Mouse (Mus musculus): ENCODE data around the gene Col16a1. TPM values are rescaled to one million over a fixed set of nuclear protein-coding genes. Genes with fewer than 3 reads are reported as not detected.

Gene Col16a1
- polyA plus RNA-seq, 1 experiment from 2014 or later, result 2.3 TPM

DNA sequence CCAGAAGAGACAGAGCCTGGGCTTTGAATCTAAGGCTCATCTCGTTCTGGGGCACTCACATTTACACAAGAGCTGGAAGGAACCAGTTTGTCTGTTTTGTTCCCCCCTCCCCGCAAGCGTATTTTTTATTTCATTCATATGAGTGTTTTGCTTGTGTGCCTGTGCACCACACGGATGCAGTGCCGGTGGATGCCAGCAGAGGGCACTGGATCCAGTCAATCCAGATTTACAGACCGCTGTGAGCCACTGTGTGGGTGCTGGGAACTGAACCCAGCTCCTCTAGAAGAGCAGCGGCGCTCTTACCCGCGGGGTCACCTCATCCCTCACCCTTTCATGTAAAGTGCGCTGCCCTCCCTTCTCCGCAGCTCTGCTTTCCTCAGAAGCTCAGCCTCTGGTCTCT lies 56.0 kb downstream of the Col16a1 start:
- no peaks in the 10 kb centered on the region for H3K27me3 ChIP-seq (ENCODE audit: insufficient read depth, low read length)
- DNase-seq (no peak), ATAC-seq (no peak)
- TF ChIP-seq CTCF (IDR thresholded peaks at IDR 0.05; ENCODE audit: low read depth), result peak; percentile 51
- TF ChIP-seq EP300 (IDR thresholded peaks at IDR 0.05; ENCODE audit: low read depth), result no peak
- WGBS (ENCODE audit: insufficient replicate concordance), result 78% methylated on average over 12 of the region's 12 CpGs
- no peak overlapping the region for H3K9ac ChIP-seq (replicated peaks)
- no peaks in the 10 kb centered on the region for H3K36me3 ChIP-seq (replicated peaks; ENCODE audit: insufficient read depth, low read length)
- H3K4me3 ChIP-seq (ENCODE audit: low read depth, low read length), result no peak overlapping the region
- no peaks in the 10 kb centered on the region for H3K9me3 ChIP-seq (ENCODE audit: low read length)
- peaks cover 27% of the 10 kb centered on the region for H3K4me1 ChIP-seq (ENCODE audit: insufficient read depth)
- H3K27ac ChIP-seq (ENCODE audit: low read depth), result no peak overlapping the region
- H3K4me2 ChIP-seq (ENCODE audit: low read depth, low read length), result no peak overlapping the region

DNA sequence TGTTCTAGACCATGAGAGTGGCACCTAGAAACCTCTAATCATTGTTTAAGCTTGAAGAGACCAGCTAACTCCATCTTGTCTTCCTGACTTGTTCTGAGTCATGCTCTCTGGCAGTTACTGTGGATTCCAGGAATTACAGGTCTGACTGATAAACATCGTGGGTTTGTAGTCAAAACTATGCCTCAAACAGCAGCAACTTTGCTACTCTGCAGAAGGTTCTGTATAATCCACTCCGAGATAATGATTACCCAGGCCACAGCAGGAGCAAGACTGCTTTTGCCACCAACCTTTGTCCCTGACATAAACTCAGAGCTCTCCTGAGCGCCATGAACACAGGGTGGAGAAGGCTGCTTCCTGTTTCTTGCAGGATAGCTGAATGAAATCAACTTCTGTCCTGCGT lies 56.9 kb downstream of the Col16a1 start:
- Histone ChIP-seq H3K27ac (ENCODE audit: low read depth) (peak overlapping the region; percentile 34; the same call in 1 of the 2 replicates), H3K36me3 (replicated peaks; ENCODE audit: insufficient read depth, low read length) (no peaks in the 10 kb centered on the region), H3K4me3 (ENCODE audit: low read depth, low read length) (no peak overlapping the region), H3K9ac (replicated peaks) (no peak overlapping the region; the same call in 1 of the 2 replicates), H3K4me1 (ENCODE audit: insufficient read depth) (peaks cover 33% of the 10 kb centered on the region), H3K4me2 (ENCODE audit: low read depth, low read length) (no peak overlapping the region), H3K27me3 (ENCODE audit: insufficient read depth, low read length) (no peaks in the 10 kb centered on the region), H3K9me3 (ENCODE audit: low read length) (no peaks in the 10 kb centered on the region)
- no peak for ATAC-seq
- 29% methylated on average over 4 of the region's 4 CpGs for WGBS (ENCODE audit: insufficient replicate concordance)
- TF ChIP-seq EP300 (IDR thresholded peaks at IDR 0.05; ENCODE audit: low read depth) (no peak), CTCF (IDR thresholded peaks at IDR 0.05; ENCODE audit: low read depth) (no peak)
- DNase-seq, result no peak

DNA sequence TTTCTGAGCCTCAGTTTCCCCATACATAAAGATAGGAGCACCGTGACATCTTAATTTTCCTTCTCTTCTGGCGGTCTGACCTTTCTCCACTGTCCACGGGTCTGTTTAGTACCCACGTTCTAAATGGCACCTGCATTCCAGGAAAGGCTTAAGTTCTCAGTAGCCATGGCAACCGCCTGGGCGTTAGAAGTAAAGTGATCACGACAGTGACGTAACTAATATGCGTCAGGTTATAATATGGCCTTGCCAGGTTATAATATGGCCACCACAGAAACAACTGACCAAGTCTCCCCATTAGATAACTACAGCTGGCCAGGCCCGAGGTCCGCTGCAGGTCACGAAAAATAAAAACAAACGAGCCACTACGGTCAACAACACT lies 59.4 kb downstream of the Col16a1 start:
- Histone ChIP-seq H3K27me3 (ENCODE audit: insufficient read depth, low read length) (no peaks in the 10 kb centered on the region), H3K4me2 (ENCODE audit: low read depth, low read length) (peak overlapping the region; percentile 44), H3K9me3 (ENCODE audit: low read length) (no peaks in the 10 kb centered on the region), H3K36me3 (replicated peaks; ENCODE audit: insufficient read depth, low read length) (no peaks in the 10 kb centered on the region), H3K9ac (replicated peaks) (peak overlapping the region; percentile 71), H3K4me1 (ENCODE audit: insufficient read depth) (peaks cover 36% of the 10 kb centered on the region), H3K27ac (ENCODE audit: low read depth) (peak overlapping the region; percentile 95), H3K4me3 (ENCODE audit: low read depth, low read length) (peak overlapping the region; percentile 85)
- no peak for TF ChIP-seq EP300 (IDR thresholded peaks at IDR 0.05; ENCODE audit: low read depth)
- peak; percentile 81 for ATAC-seq
- DNase-seq, result no peak
- WGBS (ENCODE audit: insufficient replicate concordance), result 13% methylated on average over 14 of the region's 14 CpGs

DNA sequence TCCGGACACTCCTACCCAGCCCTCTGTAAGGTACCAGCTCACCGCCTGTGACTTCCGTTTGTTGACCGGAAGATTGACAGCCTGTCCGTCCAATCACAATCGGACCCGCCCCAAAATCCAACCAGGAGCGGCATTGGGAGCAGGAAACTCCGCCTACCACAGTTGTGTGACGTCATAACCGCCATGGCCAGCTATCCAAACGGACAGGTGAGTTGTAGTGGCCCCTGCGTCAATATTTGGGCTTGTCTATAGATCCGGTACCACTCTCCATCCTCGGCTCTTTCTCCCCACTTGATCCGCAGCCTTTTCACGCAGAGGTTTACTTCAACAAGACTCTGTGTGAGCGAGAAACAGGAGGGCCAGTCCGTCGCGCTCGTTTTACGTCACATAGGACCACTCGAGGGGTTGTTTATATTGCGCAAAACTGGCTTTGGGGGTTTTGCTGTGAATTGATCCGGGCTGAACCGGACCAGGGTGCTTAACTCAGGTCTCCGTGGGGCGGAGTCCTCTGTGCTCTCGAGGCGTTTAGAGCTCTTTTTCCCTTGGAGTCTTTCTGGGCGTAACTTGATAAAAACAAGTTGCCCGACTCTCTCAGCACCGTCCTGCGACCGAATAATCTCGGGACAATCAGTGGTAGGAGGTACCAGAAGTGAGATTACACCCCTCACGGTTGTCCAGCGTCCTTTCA lies 59.9 kb downstream of the Col16a1 start:
- Histone ChIP-seq H3K9me3 (ENCODE audit: low read length) (no peaks in the 10 kb centered on the region), H3K9ac (replicated peaks) (peak overlapping the region; percentile 71), H3K27ac (ENCODE audit: low read depth) (peak overlapping the region; percentile 95), H3K4me2 (ENCODE audit: low read depth, low read length) (peak overlapping the region; percentile 70), H3K27me3 (ENCODE audit: insufficient read depth, low read length) (no peaks in the 10 kb centered on the region), H3K36me3 (replicated peaks; ENCODE audit: insufficient read depth, low read length) (no peaks in the 10 kb centered on the region), H3K4me1 (ENCODE audit: insufficient read depth) (peaks cover 37% of the 10 kb centered on the region), H3K4me3 (ENCODE audit: low read depth, low read length) (peak overlapping the region; percentile 85)
- WGBS (ENCODE audit: insufficient replicate concordance), result under 1% methylated on average over 39 of the region's 39 CpGs
- peak; percentile 96 for ATAC-seq
- peak; percentile 100 for DNase-seq
- TF ChIP-seq EP300 (IDR thresholded peaks at IDR 0.05; ENCODE audit: low read depth) (no peak), CTCF (IDR thresholded peaks at IDR 0.05; ENCODE audit: low read depth) (no peak)

DNA sequence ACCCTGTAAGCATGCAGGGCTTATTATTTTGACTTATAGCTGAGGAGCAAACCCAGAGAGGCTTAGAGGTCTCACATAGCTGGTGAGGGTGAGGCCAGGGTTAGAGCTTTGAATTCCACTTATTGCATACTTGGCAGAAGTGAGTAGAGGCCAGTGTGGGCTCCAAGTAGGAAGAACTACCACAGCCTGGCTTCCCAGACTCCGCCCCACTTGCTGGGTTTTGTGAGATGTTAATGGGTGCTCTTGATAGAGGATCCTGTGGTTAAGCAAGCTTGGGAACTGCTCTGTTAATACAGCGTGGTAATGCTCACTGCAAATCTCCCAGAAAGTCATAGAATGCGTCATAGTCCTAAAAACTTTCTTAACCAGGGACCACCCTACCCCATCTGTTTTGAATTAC lies 61.3 kb downstream of the Col16a1 start:
- peaks cover 39% of the 10 kb centered on the region for H3K4me1 ChIP-seq (ENCODE audit: insufficient read depth)
- H3K9ac ChIP-seq (replicated peaks), result 0 out of 2 replicates have a peak overlapping the region, but pooled peaks have one; percentile 71
- 53% methylated on average over 3 of the region's 3 CpGs for WGBS (ENCODE audit: insufficient replicate concordance)
- H3K27ac ChIP-seq (ENCODE audit: low read depth), result no peak overlapping the region
- H3K36me3 ChIP-seq (replicated peaks; ENCODE audit: insufficient read depth, low read length), result no peaks in the 10 kb centered on the region
- no peaks in the 10 kb centered on the region for H3K27me3 ChIP-seq (ENCODE audit: insufficient read depth, low read length)
- DNase-seq, result no peak
- TF ChIP-seq EP300 (IDR thresholded peaks at IDR 0.05; ENCODE audit: low read depth) (no peak), CTCF (IDR thresholded peaks at IDR 0.05; ENCODE audit: low read depth) (no peak)
- H3K9me3 ChIP-seq (ENCODE audit: low read length), result no peaks in the 10 kb centered on the region
- H3K4me3 ChIP-seq (ENCODE audit: low read depth, low read length), result peak overlapping the region; percentile 85; the same call in 1 of the 2 replicates
- ATAC-seq, result no peak
- peak overlapping the region; percentile 70; the same call in 1 of the 2 replicates for H3K4me2 ChIP-seq (ENCODE audit: low read depth, low read length)

DNA sequence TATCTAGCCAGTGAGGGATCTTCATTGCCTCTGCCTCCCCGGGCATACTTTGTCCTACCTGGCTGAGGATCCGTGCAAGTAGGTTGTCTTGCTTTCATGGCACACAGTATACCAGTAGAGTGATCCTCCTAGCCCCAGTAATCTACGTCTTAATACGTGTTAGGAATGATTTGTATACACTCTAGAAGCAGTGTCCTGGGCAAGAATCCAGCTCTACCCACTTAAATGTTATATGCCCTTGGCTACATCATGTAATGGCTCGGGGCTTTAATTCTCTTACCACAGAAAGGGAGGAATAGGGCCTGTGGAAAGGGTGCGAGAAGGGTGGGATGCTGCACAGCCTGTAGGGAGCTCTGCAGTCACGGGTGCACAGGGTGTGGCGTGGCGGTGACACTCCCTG lies 62.0 kb downstream of the Col16a1 start:
- Histone ChIP-seq H3K27ac (ENCODE audit: low read depth) (no peak overlapping the region), H3K4me1 (ENCODE audit: insufficient read depth) (peaks cover 37% of the 10 kb centered on the region), H3K27me3 (ENCODE audit: insufficient read depth, low read length) (no peaks in the 10 kb centered on the region), H3K4me2 (ENCODE audit: low read depth, low read length) (no peak overlapping the region), H3K36me3 (replicated peaks; ENCODE audit: insufficient read depth, low read length) (no peaks in the 10 kb centered on the region), H3K4me3 (ENCODE audit: low read depth, low read length) (no peak overlapping the region), H3K9ac (replicated peaks) (no peak overlapping the region), H3K9me3 (ENCODE audit: low read length) (no peaks in the 10 kb centered on the region)
- DNase-seq, result no peak
- no peak for TF ChIP-seq CTCF (IDR thresholded peaks at IDR 0.05; ENCODE audit: low read depth)
- no peak for TF ChIP-seq EP300 (IDR thresholded peaks at IDR 0.05; ENCODE audit: low read depth)
- WGBS (ENCODE audit: insufficient replicate concordance), result 86% methylated on average over 9 of the region's 9 CpGs
- ATAC-seq, result no peak
